Mouse (Mus musculus) olfactory bulb, adult 2 months (tissue): ENCODE results near the gene Pcid2.

Source experiments
- CTCF ChIP-seq: fragments of 200-500 bp; IDR thresholded peaks from 2 replicates; pipeline ENCODE4 v1.5.1; 2012; ENCODE audit warnings: low read depth, mild to moderate bottlenecking, low read length, moderate library complexity; ENCODE audit not compliant: insufficient read depth
- POLR2A ChIP-seq: fragments of 200-500 bp; IDR thresholded peaks from 2 replicates; pipeline ENCODE4 v1.6.1; 2012; ENCODE audit warnings: mild to moderate bottlenecking, low read depth, low read length, moderate library complexity; ENCODE audit not compliant: insufficient read depth

GRCm38 (mm10) chr8:13077542-13077941 is 27.7 kb downstream of the Pcid2 start:
- TF ChIP-seq CTCF (no peak), POLR2A (no peak)
